Mouse (Mus musculus) heart, adult 2 months (tissue): ENCODE measurements at regions not wholly inside any gene's neighbourhood (a gene's known extent, or its start where the extent isn't known, plus 50 kb on each side); places are given as distances from the start of the nearest gene placed in this dataset.

Source experiments
- DNase-seq, 2 experiments: peaks; one replicate each; pipeline ENCODE4 v3.0.0; 2021
- H3K27ac ChIP-seq: fragments of 200-600 bp; 2 replicates; pipeline ENCODE4 v1.8.1; 2022
- H3K27me3 ChIP-seq: fragments of 200-500 bp; 2 replicates; pipeline ENCODE4 v1.6.1; 2012; ENCODE audit warnings: mild to moderate bottlenecking, low read length, inconsistent platforms, mixed read lengths; ENCODE audit not compliant: control insufficient read depth, insufficient read depth
- H3K36me3 ChIP-seq: fragments of 200-500 bp; 2 replicates; pipeline ENCODE4 v1.6.1; 2012; ENCODE audit warnings: low read length, inconsistent platforms; ENCODE audit not compliant: control insufficient read depth, insufficient read depth
- H3K4me1 ChIP-seq: fragments of 200-500 bp; 2 replicates; pipeline ENCODE4 v1.6.1; 2011; ENCODE audit warnings: low read length; ENCODE audit not compliant: control insufficient read depth, insufficient read depth
- H3K4me3 ChIP-seq: fragments of 200-600 bp; 2 replicates; pipeline ENCODE4 v1.8.1; 2022
- H3K79me2 ChIP-seq: fragments of 200-500 bp; replicated peaks from 2 replicates; pipeline ENCODE4 v1.6.1; 2012; ENCODE audit warnings: mild to moderate bottlenecking, inconsistent platforms, low read length, moderate library complexity, mixed read lengths; ENCODE audit not compliant: control insufficient read depth, insufficient read depth
- H3K9ac ChIP-seq: fragments of 200-500 bp; 2 replicates; pipeline ENCODE4 v1.6.1; 2012; ENCODE audit warnings: low read depth, mild to moderate bottlenecking, control low read depth, inconsistent platforms, low read length, mixed read lengths
- CTCF ChIP-seq: fragments of 200-600 bp; IDR thresholded peaks from 2 replicates; pipeline ENCODE4 v1.8.1; 2022; ENCODE audit warnings: antibody characterized with exemption, mild to moderate bottlenecking, moderate library complexity
- EP300 ChIP-seq: fragments of 200-500 bp; IDR thresholded peaks from 2 replicates; pipeline ENCODE4 v1.6.1; 2011; ENCODE audit warnings: low read depth, low read length, control low read depth; ENCODE audit not compliant: insufficient read depth
- POLR2A ChIP-seq: fragments of 200-500 bp; IDR thresholded peaks from 2 replicates; pipeline ENCODE4 v1.6.1; 2011; ENCODE audit warnings: mild to moderate bottlenecking, low read depth, low read length, control low read depth; ENCODE audit not compliant: insufficient read depth
- WGBS: fragments of 180-500 bp; shearing (Covaris S2); methylation state at CpG from one replicate; pipeline ENCODE4 v1.1.7; 2018; 5-methylcytosine and 5-hydroxymethylcytosine counted together
- intact Hi-C: fragments of 180-260 bp; cut with DNase I; formaldehyde crosslinking; loops from one replicate; pipeline ENCODE4 v1.15.1; 2025

GRCm38 (mm10) chr3:134104625-134105024 is 131.7 kb upstream of the Cxxc4 start:
- H3K4me3 ChIP-seq, result no peak overlapping the region
- no peak for DNase-seq
- TF ChIP-seq CTCF, result no peak
- TF ChIP-seq POLR2A, result no peak
- TF ChIP-seq EP300, result no peak
- no peak overlapping the region for H3K27ac ChIP-seq
- H3K4me1 ChIP-seq, result no peaks in the 10 kb centered on the region; the same call in 1 of the 2 replicates
- no peaks in the 10 kb centered on the region for H3K79me2 ChIP-seq
- 84% methylated on average over 1 of the region's 1 CpGs for WGBS
- no peaks in the 10 kb centered on the region for H3K27me3 ChIP-seq
- intact Hi-C loops, result no loop called here
- no peaks in the 10 kb centered on the region for H3K36me3 ChIP-seq
- H3K9ac ChIP-seq, result no peak overlapping the region

- H3K9ac ChIP-seq, result no peak overlapping the region
- no peaks in the 10 kb centered on the region for H3K27me3 ChIP-seq
- no peak overlapping the region for H3K4me3 ChIP-seq
- 85% methylated on average over 2 of the region's 2 CpGs for WGBS
- H3K4me1 ChIP-seq, result no peaks in the 10 kb centered on the region; the same call in 1 of the 2 replicates
- intact Hi-C loops, result no loop called here
- H3K27ac ChIP-seq, result no peak overlapping the region
- TF ChIP-seq POLR2A, result no peak
- TF ChIP-seq EP300, result no peak
- TF ChIP-seq CTCF, result no peak
- DNase-seq, result no peak
- H3K79me2 ChIP-seq, result no peaks in the 10 kb centered on the region
- no peaks in the 10 kb centered on the region for H3K36me3 ChIP-seq
Measured at GRCm38 (mm10) chr3:134105112-134105511, 131.2 kb upstream of the Cxxc4 start.

GRCm38 (mm10) chr3:134105567-134105966 is 130.7 kb upstream of the Cxxc4 start:
- intact Hi-C loops, result no loop called here
- Histone ChIP-seq H3K9ac (no peak overlapping the region), H3K4me1 (no peaks in the 10 kb centered on the region; the same call in 1 of the 2 replicates), H3K27ac (no peak overlapping the region), H3K27me3 (no peaks in the 10 kb centered on the region), H3K79me2 (no peaks in the 10 kb centered on the region), H3K4me3 (no peak overlapping the region), H3K36me3 (no peaks in the 10 kb centered on the region)
- no peak for TF ChIP-seq CTCF
- WGBS, result 76% methylated on average over 3 of the region's 3 CpGs
- no peak for DNase-seq

DNA sequence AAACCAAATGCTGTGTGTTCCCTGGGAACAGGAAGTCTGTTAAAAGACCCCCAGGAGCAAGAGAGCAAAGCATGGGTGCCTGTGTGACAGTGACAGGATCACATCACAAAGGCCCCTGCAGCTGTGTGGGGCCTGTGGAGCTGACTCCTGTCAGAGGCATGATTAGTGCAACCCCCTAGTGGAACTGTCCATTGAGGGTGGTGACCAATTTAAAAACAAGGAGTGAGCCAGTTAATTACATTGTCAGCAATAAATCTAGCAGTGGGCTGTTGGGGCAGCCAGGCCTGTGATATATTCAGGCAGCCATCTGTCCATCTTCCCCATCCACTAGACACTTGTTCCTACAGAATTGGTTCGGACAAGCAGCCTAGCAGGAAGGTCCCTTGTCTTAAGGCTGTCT is 121.8 kb upstream of the Cxxc4 start:
- H3K27ac ChIP-seq, result no peak overlapping the region
- no peaks in the 10 kb centered on the region for H3K4me1 ChIP-seq
- H3K4me3 ChIP-seq, result no peak overlapping the region
- H3K9ac ChIP-seq, result no peak overlapping the region
- H3K27me3 ChIP-seq, result no peaks in the 10 kb centered on the region
- WGBS, result 81% methylated on average over 1 of the region's 1 CpGs
- H3K36me3 ChIP-seq, result no peaks in the 10 kb centered on the region
- intact Hi-C loops, result no loop called here
- no peaks in the 10 kb centered on the region for H3K79me2 ChIP-seq
- TF ChIP-seq CTCF, result no peak
- TF ChIP-seq POLR2A, result no peak
- no peak for TF ChIP-seq EP300
- DNase-seq, result no peak

DNA sequence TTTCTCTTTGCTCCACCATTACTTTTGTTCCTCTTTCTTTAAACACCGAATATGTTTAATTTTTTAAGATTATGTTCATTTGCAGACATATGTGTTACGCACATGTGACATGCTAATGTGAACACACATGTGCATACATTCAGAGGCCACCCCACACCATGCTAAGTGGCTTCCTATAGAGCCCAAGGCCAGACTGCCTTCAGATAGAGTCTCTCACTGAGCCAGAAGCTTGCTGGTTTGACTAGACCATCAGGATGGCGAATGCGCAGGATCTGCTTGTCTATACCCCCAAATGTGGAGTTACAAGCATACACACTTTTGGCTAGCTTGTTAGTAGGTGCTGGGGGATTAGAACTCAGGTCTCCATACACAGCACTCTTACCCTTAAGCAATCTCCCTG is 121.3 kb upstream of the Cxxc4 start:
- Histone ChIP-seq H3K79me2 (no peaks in the 10 kb centered on the region), H3K9ac (no peak overlapping the region), H3K4me1 (no peaks in the 10 kb centered on the region), H3K36me3 (no peaks in the 10 kb centered on the region), H3K4me3 (no peak overlapping the region), H3K27me3 (no peaks in the 10 kb centered on the region), H3K27ac (no peak overlapping the region)
- intact Hi-C loops, result no loop called here
- 90% methylated on average over 4 of the region's 4 CpGs for WGBS
- TF ChIP-seq CTCF, result no peak
- TF ChIP-seq POLR2A, result no peak
- TF ChIP-seq EP300, result no peak
- DNase-seq, result no peak

GRCm38 (mm10) chr3:134118898-134119297 is 117.4 kb upstream of the Cxxc4 start:
- intact Hi-C loops, result no loop called here
- Histone ChIP-seq H3K4me1 (no peaks in the 10 kb centered on the region), H3K27me3 (no peaks in the 10 kb centered on the region), H3K4me3 (no peak overlapping the region), H3K79me2 (no peaks in the 10 kb centered on the region), H3K27ac (no peak overlapping the region), H3K36me3 (no peaks in the 10 kb centered on the region), H3K9ac (no peak overlapping the region)
- no peak for DNase-seq
- 76% methylated on average over 4 of the region's 4 CpGs for WGBS
- TF ChIP-seq EP300, result no peak
- no peak for TF ChIP-seq CTCF
- no peak for TF ChIP-seq POLR2A

DNA sequence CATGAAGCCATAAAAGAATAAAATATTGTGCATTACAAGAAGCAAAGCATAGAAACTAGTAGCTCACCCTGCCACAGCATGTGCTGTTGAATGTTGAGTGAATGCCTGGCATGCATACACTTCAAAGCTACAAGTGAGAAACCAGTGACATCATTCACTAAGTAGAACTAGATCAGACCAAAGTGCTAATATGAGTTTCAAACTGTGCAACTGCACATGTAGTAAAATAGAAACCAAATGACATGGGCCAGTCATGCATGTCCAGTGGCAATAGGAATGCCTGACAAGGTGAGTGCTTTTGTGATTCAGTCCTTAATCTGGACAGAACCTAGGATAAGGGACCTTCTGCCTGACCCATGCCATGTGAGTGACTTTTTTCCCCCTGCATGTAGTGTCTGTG is 111.3 kb upstream of the Cxxc4 start:
- Histone ChIP-seq H3K36me3 (no peaks in the 10 kb centered on the region), H3K4me3 (no peak overlapping the region), H3K9ac (no peak overlapping the region), H3K27ac (no peak overlapping the region), H3K79me2 (no peaks in the 10 kb centered on the region), H3K4me1 (no peaks in the 10 kb centered on the region), H3K27me3 (no peaks in the 10 kb centered on the region)
- no peak for DNase-seq
- intact Hi-C loops, result no loop called here
- TF ChIP-seq CTCF (no peak), POLR2A (no peak), EP300 (no peak)
